Mouse (Mus musculus) heart, embryonic 13.5 days (tissue): ENCODE data around the gene Shisa5. TPM values are rescaled to one million over a fixed set of nuclear protein-coding genes. Genes with fewer than 3 reads are reported as not detected.

Experiments used
- ATAC-seq: fragments of 200-750 bp; cut with Nextera tagmentation; 2 replicates; pipeline ENCODE4 v1.8.0; 2017; ENCODE audit warnings: moderate TSS enrichment; ENCODE audit not compliant: insufficient number of reproducible peaks, low FRiP score, low TSS enrichment; ENCODE audit errors: extremely low read depth
- H3K27ac ChIP-seq: fragments of 300-500 bp; sonication (generic); replicated peaks from 2 replicates; pipeline ENCODE4 v1.5.1; 2015; ENCODE audit warnings: moderate library complexity, mild to moderate bottlenecking, inconsistent platforms
- H3K27me3 ChIP-seq: fragments of 300-500 bp; sonication (generic); replicated peaks from 2 replicates; pipeline ENCODE4 v1.6.1; 2015; ENCODE audit warnings: mild to moderate bottlenecking, inconsistent platforms
- H3K36me3 ChIP-seq: fragments of 300-500 bp; sonication (generic); 2 replicates; pipeline ENCODE4 v1.6.1; 2015; ENCODE audit warnings: mild to moderate bottlenecking, inconsistent platforms
- H3K4me1 ChIP-seq: fragments of 300-500 bp; sonication (generic); 2 replicates; pipeline ENCODE4 v1.6.1; 2015; ENCODE audit warnings: inconsistent platforms
- H3K4me2 ChIP-seq: fragments of 300-500 bp; sonication (generic); 2 replicates; pipeline ENCODE4 v1.6.1; 2015; ENCODE audit warnings: inconsistent platforms, mild to moderate bottlenecking, moderate library complexity
- H3K4me3 ChIP-seq: fragments of 300-500 bp; sonication (generic); 2 replicates; pipeline ENCODE4 v1.5.1; 2015; ENCODE audit warnings: moderate library complexity, mild to moderate bottlenecking, inconsistent platforms
- H3K9ac ChIP-seq: fragments of 300-500 bp; sonication (generic); 2 replicates; pipeline ENCODE4 v1.6.1; 2015; ENCODE audit warnings: inconsistent platforms, mild to moderate bottlenecking, moderate library complexity
- H3K9me3 ChIP-seq: fragments of 300-500 bp; sonication (generic); 2 replicates; pipeline ENCODE4 v1.6.1; 2016; ENCODE audit warnings: inconsistent platforms
- WGBS: fragments of 180-500 bp; shearing (Covaris S2); methylation state at CpG from one replicate; pipeline ENCODE4 v1.1.7; 2015; ENCODE audit warnings: mixed read lengths; 5-methylcytosine and 5-hydroxymethylcytosine counted together
- polyA plus RNA-seq: library from polyadenylated mRNA; unstranded; fragments of >200 nt; fragmentation: Nextera tagmentation; extraction: Ambion mirVana; gene quantifications from 2 replicates; pipeline ENCODE4 v1.2.1, GENCODE M21; 2015

Shisa5 gene
- polyA plus RNA-seq = 63.6 and 69.3 TPM in 2 replicates

GRCm38 (mm10) chr9:109038086-109038895 lies at the start of gene Shisa5:
Gene Shisa5, plus strand, starts transcription at chr9:109038565.
- peak; percentile 88 for ATAC-seq
- WGBS = under 1% methylated on average over 28 of the region's 40 CpGs
- peak within 1 kb of the TSS; percentile 84 for H3K9ac ChIP-seq

DNA sequence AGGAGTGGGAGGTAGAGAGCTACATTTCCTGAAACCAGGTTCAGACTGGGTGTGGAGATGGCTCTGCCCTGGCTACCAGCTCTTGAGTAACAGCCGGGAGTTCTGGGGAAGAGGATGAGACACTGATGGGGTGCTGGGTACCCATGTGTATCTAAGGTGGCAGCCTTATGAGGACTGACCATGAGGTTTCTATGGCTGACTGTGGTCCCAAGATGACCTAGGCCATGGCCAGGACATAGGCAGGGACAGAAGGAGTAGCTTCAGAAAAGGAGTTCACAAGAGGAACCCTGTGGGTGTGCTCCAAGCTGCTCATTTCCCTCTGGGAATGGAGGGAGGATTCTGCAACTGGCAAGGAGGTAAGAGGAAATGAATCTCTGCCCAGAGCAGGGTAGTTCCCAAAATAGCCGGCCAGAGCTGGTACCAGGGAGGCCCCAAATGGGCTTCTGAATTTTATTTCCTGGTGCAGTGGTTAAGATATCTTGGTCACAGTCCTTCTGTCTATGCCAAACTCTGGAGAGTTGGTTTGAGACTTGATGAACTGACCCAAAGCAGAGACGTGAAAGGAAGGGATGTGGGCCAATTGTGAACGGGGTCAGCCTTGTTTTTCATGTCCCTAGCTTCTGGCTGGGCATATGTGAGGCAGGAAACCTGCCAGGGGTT lies 48.4 kb upstream of the Shisa5 start:
- 72% methylated on average over 4 of the region's 4 CpGs for WGBS
- H3K4me2 ChIP-seq = peak overlapping the region; percentile 5; the same call in 1 of the 2 replicates
- no peak overlapping the region for H3K4me3 ChIP-seq
- no peak for ATAC-seq
- no peaks in the 10 kb centered on the region for H3K36me3 ChIP-seq
- H3K9me3 ChIP-seq = no peaks in the 10 kb centered on the region
- H3K4me1 ChIP-seq = peaks cover 50% of the 10 kb centered on the region
- peak overlapping the region; percentile 89 for H3K27ac ChIP-seq
- H3K27me3 ChIP-seq = no peaks in the 10 kb centered on the region
- no peak overlapping the region for H3K9ac ChIP-seq

More at GRCm38 (mm10) chr9:109038086-109038895, at the start of gene Shisa5:
- no peaks in the 10 kb centered on the region for H3K27me3 ChIP-seq
- H3K4me3 ChIP-seq = peak within 1 kb of the TSS; percentile 76
- peaks cover 40% of the 10 kb centered on the region for H3K4me1 ChIP-seq
- peak within 1 kb of the TSS; percentile 75 for H3K4me2 ChIP-seq
- no peaks in the 10 kb centered on the region for H3K9me3 ChIP-seq
- no peaks in the 10 kb centered on the region for H3K36me3 ChIP-seq
- H3K27ac ChIP-seq = peak within 1 kb of the TSS; percentile 73

DNA sequence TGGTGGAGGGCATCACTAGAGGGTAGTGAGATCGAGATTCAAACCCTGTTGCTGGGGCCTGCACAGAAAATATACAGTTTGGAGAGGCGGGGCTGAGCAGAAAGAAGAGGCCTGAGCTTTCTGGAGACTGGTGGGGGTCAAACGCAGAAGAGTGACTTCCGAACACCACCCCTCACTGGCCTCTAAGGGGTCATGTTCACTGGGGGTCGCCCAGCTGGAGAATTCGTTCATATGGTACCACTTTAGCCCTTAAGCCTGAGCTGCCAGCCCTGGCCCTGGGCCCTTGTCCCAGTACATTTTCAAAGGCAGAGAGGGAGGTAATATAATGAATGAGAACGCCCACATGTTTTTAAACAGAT lies 47.9 kb upstream of the Shisa5 start:
- H3K9me3 ChIP-seq = no peaks in the 10 kb centered on the region
- no peak overlapping the region for H3K9ac ChIP-seq
- peak overlapping the region; percentile 89 for H3K27ac ChIP-seq
- WGBS = 82% methylated on average over 7 of the region's 7 CpGs
- no peak overlapping the region for H3K4me2 ChIP-seq
- H3K4me3 ChIP-seq = no peak overlapping the region
- H3K36me3 ChIP-seq = no peaks in the 10 kb centered on the region
- no peaks in the 10 kb centered on the region for H3K27me3 ChIP-seq
- no peak for ATAC-seq
- H3K4me1 ChIP-seq = peaks cover 52% of the 10 kb centered on the region

DNA sequence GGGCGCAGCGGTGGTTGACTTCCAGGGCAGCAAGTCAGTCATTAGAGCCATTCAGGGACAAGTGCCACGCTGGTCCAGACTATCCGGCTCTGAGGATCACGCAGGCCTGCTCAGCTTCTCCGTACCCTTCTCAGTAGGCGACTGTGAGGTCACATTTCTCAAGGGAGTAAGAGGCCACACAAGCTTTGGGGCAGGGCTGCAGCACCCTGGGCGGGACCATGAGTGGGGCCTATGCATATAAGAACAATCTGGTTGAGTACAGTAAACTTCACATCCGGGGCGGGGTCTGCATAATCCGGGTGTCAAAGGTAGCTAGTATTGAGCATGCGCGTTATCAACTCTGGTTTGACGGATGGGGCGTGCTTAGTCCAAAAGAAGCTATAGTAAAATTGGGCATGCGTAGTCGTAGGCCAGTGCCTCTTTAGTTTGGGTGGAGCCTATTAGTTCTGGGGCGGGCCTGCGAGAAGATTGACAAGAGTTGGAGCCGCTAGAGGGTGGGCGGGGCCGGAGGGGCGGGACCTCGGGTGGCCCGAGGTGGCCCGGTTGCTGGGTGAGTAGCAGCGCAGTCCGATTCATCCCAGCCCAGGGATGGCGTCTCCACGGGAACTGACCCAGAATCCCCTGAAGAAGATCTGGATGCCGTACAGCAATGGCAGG lies 46.8 kb upstream of the Shisa5 start, which contains the start of gene Pfkfb4:
Pfkfb4 (plus strand) TSS at position 351 of the 657 bp plus-strand sequence.
- peak within 1 kb of the TSS; percentile 84 for H3K9ac ChIP-seq
- no peaks in the 10 kb centered on the region for H3K27me3 ChIP-seq
- WGBS = 1% methylated on average over 30 of the region's 31 CpGs
- peak; percentile 89 for ATAC-seq
- H3K4me1 ChIP-seq = peaks cover 52% of the 10 kb centered on the region
- H3K9me3 ChIP-seq = no peaks in the 10 kb centered on the region
- H3K4me2 ChIP-seq = peak within 1 kb of the TSS; percentile 88
- peak within 1 kb of the TSS; percentile 89 for H3K27ac ChIP-seq
- H3K36me3 ChIP-seq = no peaks in the 10 kb centered on the region
- H3K4me3 ChIP-seq = peak within 1 kb of the TSS; percentile 64

DNA sequence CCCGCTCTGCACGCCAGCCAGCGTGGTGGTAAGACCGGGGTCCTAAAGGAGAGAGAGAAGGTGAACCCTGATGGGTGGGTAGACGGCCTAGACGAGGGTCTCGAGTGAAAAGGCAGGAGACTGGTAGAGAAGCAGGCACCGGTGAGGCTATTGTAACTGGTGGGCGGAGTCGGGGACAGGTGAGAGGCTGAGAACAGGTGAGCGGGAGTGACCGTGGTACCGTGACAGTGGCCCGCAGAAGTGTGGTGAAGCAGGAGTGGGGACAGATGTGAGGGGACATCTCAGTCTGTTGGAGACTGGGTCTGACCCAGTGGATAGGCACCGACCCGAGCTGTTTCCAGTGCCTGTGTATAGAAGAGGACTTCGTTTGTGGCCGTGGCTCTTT lies 46.3 kb upstream of the Shisa5 start:
- Histone ChIP-seq H3K4me3 (peak overlapping the region; percentile 64), H3K4me1 (peaks cover 52% of the 10 kb centered on the region), H3K36me3 (no peaks in the 10 kb centered on the region), H3K9me3 (no peaks in the 10 kb centered on the region), H3K4me2 (peak overlapping the region; percentile 88), H3K27me3 (no peaks in the 10 kb centered on the region), H3K27ac (0 out of 2 replicates have a peak overlapping the region, but pooled peaks have one; percentile 33), H3K9ac (peak overlapping the region; percentile 84)
- 13% methylated on average over 18 of the region's 18 CpGs for WGBS
- ATAC-seq = peak; percentile 1; the same call in 1 of the 2 replicates

GRCm38 (mm10) chr9:108992620-108993361 lies 45.6 kb upstream of the Shisa5 start:
- Histone ChIP-seq H3K9me3 (no peaks in the 10 kb centered on the region), H3K4me2 (peak overlapping the region; percentile 88), H3K4me3 (peak overlapping the region; percentile 64), H3K9ac (no peak overlapping the region), H3K4me1 (peaks cover 49% of the 10 kb centered on the region), H3K36me3 (no peaks in the 10 kb centered on the region), H3K27me3 (no peaks in the 10 kb centered on the region), H3K27ac (no peak overlapping the region)
- 56% methylated on average over 9 of the region's 9 CpGs for WGBS
- no peak for ATAC-seq

DNA sequence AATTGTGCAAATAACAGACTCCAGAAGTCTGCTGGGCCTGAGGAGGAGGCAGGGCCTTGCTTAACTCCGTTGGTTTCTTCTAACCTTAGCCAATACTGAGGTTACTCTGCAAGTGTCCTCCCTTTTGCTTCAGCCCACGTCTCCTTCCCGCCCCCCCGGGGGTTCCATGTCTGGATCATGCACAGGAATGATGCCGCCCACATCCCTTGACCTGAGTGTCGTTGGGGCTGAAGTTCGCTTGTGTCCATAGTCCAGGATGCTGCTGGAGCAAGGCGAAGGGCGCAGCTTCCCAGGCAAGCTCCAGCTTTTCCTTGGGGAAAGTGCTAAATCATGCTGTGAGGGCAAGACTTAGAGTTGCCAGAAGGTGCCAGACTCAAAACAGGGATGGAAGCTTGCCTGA lies 42.0 kb upstream of the Shisa5 start:
- H3K36me3 ChIP-seq = no peaks in the 10 kb centered on the region

DNA sequence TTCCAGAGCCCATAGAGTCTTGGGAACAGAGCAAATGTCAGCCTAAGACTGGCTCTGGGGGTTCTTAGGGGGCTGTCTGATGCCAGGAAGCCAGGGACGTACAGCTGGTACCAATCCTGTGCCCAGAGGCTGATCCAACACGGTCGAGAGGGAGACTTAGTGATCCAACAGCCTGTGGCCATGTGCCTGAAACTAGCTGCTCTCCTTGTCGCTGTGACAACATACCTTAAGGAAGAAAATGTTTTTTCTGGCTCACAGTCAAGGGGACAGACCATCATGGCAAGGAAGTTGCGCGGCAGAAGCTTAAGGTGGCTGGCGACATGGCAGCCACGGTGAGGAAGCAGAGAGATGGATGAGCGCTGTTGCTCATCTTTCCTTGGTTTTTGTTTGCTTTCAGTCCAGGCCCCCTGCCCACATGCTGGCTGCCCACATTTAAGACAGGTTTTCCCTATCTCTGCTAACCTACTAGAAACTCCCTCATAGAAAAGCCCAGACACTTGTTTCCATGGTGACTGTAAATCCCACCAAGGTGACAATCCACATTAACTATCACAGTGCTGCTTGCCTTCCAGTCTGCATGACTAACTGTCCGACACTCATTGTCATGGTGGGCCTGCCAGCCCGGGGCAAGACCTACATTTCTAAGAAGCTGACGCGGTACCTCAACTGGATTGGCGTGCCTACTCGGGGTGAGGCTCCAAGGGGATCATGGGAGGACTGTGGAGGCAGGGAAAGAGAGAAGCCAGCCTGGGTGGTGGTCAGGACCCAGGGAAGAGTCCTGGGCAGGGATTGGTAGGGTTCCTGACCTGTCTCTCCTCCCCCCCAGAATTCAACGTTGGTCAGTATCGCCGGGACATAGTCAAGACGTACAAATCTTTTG lies 39.8 kb upstream of the Shisa5 start:
- Histone ChIP-seq H3K9me3 (no peaks in the 10 kb centered on the region), H3K27ac (no peak overlapping the region), H3K27me3 (no peaks in the 10 kb centered on the region), H3K9ac (no peak overlapping the region), H3K4me1 (peaks cover 6% of the 10 kb centered on the region; the same call in 1 of the 2 replicates), H3K4me2 (no peak overlapping the region), H3K4me3 (no peak overlapping the region), H3K36me3 (no peaks in the 10 kb centered on the region)
- 72% methylated on average over 19 of the region's 19 CpGs for WGBS
- ATAC-seq = no peak

More for the DNA sequence above, 42.0 kb upstream of the Shisa5 start:
- Histone ChIP-seq H3K4me2 (no peak overlapping the region), H3K4me3 (no peak overlapping the region), H3K4me1 (peaks cover 18% of the 10 kb centered on the region), H3K27ac (no peak overlapping the region), H3K27me3 (no peaks in the 10 kb centered on the region), H3K9me3 (no peaks in the 10 kb centered on the region), H3K9ac (no peak overlapping the region)
- 64% methylated on average over 9 of the region's 9 CpGs for WGBS
- ATAC-seq = no peak

- Histone ChIP-seq H3K4me2 (no peak overlapping the region), H3K9me3 (no peaks in the 10 kb centered on the region), H3K27me3 (no peaks in the 10 kb centered on the region), H3K4me1 (peaks cover 6% of the 10 kb centered on the region; the same call in 1 of the 2 replicates), H3K27ac (no peak overlapping the region), H3K36me3 (no peaks in the 10 kb centered on the region), H3K9ac (no peak overlapping the region), H3K4me3 (no peak overlapping the region)
- 68% methylated on average over 4 of the region's 4 CpGs for WGBS
- ATAC-seq = no peak
These were observed 39.2 kb upstream of the Shisa5 start for GRCm38 (mm10) chr9:108999167-108999526.

DNA sequence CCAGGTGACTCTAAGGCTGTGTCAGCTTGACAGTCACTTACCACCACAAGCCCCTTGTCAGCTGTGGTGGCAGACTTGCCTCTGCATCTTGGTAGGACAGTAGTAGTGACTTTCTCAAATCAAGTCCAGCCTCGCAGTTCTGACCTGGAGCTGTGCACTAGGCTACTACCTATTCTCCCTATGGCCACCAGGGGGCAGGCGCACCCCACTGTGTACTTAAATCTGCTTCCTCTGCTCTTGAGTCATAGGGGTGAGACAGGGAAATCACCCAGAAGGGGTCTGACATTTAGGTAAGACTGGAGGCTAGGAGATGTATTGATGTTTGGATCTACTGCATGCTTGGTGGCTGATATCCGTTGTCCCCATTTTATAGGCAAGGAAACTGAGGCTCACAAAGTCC lies 37.6 kb upstream of the Shisa5 start:
- Histone ChIP-seq H3K9me3 (no peaks in the 10 kb centered on the region), H3K36me3 (no peaks in the 10 kb centered on the region), H3K4me2 (no peak overlapping the region), H3K4me1 (peaks cover 4% of the 10 kb centered on the region; the same call in 1 of the 2 replicates), H3K9ac (no peak overlapping the region), H3K4me3 (no peak overlapping the region), H3K27ac (no peak overlapping the region), H3K27me3 (no peaks in the 10 kb centered on the region)
- no peak for ATAC-seq
- 10% methylated on average over 3 of the region's 3 CpGs for WGBS
